Mouse (Mus musculus): ENCODE measurements at regions not wholly inside any gene's neighbourhood (a gene's known extent, or its start where the extent isn't known, plus 50 kb on each side); places are given as distances from the start of the nearest gene placed in this dataset.
"Not testable (repeated sequence)": the region's sequence is repeated elsewhere in the genome, so short reads cannot be mapped to it uniquely, and the experiment has no call there.

DNA sequence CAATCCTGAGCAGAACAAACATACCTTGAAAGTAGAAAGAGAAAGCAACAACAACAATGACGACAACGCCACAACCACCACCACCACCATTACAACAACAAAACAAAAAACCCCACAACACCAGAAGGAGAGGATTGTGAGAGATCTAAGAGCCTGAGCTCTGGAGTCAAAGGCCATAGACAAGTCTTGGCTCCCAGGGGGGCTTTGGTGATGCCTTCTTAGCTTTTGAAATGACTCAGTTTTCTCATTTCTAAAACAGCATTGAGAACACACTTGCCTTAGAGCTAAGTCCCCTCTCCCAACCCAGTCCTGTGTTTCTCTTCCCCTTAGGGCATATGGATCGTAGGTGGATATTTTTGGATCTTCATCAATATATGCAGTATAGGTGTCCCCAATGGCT is 112.2 kb downstream of the Kif20b start:
- DNase-seq (ENCODE audit: extremely low spot score) = no peak

DNA sequence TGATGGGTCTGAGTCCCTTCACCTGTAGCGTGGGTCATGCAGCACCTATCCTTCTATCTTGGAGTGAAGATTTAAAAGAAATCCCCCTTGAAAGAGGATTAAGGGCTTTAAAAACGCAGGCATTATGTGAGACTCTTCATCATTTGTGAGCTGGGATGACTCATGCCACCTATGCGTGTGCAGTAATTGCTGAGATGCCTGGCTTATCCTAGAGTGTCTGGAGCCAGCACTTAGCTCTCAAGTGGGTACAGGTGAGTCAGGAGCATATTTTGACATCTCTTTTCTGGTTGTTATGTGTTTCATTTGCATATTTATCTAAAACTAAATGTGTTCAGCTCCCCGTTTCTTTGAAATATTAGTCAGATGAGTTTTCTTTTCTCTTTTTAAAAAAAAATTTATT is 123.4 kb downstream of the Kif20b start:
- DNase-seq (ENCODE audit: extremely low spot score) = no peak

DNA sequence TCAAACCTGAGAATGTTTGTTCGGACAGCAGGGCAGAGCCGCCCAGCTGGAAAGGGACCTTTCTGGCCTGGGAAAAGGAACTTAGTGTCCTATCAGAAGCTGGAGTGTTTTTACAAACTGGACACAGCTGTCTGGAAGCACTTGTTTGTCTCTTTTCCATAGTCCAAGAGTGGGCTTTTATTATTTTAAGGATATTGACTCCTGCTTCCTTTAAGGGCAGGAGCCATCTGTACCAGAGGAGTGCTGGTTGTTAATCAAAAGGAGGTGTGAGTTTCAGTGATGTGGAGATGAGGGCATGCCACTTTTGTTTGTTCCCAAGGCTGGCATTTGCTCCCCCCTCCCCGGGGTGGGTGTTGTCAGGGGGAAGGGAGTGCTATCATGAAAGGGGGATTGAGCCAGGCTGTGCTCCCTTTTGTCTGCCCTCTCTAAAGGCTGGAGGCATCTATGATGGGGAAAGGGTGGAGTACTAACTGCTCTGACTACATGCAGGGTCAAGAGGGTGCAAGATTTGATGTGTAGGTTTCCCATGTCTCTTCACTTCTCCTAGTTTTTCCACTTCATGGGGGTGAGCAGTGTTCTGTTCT is 144.3 kb downstream of the Kif20b start:
- peak; percentile 15 for DNase-seq (ENCODE audit: extremely low spot score)

DNA sequence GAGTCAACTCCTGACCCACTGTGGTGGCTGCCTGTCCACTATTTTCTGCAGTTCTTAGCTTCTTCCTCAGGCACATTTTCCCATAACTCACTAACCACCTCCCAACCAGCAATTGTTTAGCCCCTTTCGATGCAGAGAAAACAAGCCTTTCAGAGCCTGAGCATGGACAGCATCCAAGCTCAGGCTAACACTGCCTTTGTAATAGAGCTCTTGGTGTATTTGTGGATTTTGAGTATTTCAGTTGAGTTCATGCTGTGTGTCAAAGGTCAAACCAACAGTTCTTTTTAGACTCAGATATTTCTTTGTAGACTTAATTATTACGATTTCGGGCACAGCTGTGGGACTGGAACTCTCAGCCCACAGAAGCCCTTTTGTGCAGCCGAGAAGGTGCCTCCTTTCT is 159.0 kb downstream of the Kif20b start:
- no peak for DNase-seq (ENCODE audit: extremely low spot score)

DNA sequence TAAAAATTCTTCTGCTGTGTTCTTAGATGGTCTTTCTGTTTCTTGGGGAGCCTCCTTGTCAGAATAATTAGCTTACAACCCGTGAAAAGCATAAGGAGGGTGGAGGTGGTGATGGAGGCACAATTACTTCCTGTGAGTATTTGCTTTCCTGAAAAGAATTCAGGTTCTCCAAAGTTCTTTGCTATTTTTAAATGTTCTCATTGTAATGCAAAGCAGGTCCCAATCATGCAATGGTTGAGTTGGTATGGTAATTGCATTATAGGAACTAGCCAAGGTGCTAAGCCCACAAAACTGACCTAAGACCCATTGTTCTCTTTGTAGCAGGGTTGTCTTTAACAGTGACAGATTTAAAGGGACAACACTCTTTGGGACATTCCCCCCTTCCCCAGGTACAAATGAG is 179.1 kb downstream of the Kif20b start:
- DNase-seq (ENCODE audit: extremely low spot score) = no peak

DNA sequence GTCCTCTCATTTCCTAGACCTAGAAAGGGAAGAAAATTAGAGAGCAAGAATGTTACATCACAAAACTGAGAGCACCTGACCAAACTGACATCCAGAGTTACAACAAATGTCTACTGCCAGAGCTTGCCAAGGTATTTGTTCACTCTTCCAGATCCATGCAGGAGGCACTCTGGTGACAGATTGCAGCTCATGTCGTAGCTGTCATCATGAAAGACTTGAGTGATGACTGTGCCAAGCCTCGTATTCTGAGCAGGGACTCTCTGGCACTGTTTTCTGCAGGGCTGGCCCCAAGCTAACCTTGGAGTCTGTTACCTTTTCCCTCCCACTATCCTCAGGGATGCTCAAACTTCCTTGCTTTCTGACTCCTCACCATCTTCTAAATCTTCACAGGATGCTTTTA is 192.2 kb downstream of the Kif20b start:
- no peak for DNase-seq (ENCODE audit: extremely low spot score)

DNA sequence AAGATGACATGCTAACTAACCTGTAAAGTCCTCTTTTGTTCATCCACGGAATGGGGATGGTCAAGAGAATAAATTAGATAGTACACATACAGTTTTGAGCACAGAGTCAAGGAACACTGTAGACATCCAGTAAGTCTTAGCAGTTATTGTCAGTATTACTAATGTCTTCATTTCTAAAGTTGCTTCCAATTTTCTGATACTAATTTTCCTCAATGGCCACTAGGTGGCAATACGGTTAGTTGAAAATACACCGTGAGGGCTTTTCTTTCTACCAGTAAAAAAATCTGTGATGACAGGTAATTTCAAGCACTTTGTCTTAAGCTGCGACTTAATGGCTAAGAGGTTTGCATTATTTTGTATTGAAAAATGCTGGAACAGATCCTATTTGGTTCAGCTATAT is 203.1 kb downstream of the Kif20b start:
- no peak for DNase-seq (ENCODE audit: extremely low spot score)

DNA sequence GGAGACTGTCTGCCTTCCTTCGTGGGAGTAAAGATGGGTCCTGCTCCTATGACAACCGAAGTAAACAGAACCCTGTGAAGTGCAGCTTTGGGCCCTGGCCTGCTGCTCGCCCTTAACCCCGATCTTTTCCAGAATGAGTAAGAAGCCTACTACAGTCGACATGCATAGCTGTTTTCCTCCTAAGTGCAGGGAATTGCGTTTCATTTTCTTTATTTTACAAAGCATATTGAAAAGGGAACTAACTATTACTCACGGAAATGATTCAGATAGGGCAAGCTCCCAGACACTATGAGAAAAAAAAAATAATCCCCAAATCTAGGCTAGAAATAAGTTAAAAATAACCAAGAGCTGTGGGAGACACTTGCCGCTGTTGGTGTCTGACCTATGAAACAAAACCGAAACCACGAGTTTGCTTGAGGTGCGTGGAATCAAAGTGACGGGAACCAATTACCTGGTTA is 204.5 kb downstream of the Kif20b start:
- no peak for DNase-seq (ENCODE audit: extremely low spot score)

DNA sequence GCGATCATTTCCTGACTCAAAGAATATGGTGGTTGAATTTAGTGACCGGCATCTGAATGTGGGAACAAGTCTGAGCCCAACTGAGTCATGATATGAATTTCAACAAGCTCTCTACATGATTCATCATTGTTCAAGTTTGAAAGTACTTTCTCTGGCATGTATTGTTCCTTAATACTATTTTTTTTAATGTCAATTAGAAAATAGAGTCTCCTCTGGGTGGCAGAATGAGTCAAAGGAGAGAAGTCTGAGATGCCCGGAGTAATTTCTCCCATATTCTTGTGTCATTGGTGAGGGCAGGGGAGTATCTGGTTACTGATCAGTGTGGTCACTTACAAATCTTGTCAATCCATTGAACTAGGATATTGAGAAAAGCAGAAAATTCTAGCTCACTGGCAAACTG is 205.9 kb downstream of the Kif20b start:
- no peak for DNase-seq (ENCODE audit: extremely low spot score)

DNA sequence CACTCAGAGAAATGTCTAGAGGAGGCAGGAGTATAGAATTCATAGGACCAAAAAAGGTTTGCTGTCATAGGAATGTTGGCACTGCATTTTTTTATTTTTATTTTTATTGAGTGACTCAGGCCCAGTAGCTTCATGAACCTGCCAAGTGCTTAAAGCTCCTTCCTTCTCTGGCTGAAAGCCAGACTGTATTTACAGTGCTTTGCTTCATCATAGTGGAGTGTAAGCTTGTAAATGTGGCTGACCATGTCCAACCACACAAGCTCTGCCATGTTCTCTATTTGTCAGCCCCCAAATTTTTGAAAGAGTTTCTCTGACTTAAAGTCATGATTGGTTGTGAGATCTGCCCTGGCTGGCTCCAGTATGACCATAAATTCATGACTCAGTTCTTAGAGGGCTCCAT is 221.0 kb downstream of the Kif20b start:
- no peak for DNase-seq (ENCODE audit: extremely low spot score)

DNA sequence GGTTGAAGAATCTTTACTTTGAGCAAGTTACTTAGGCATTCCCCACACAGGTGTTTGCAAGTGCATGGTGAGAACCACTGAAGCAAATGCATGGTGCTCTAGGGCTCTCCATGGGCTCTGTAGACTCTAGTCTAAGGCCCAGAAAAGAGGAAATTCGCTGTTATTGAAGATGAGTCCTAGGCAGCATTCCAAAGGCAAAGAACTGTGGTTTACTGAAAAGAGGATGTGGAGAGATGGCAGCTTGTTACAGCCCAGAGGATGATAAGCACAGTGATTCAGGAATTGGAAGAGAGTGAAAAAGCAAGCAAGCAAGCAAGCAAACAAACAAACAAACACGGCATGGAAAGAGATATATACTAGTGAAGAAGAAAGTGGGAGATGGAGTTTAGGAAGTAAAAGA is 221.6 kb downstream of the Kif20b start:
- no peak for DNase-seq (ENCODE audit: extremely low spot score)

DNA sequence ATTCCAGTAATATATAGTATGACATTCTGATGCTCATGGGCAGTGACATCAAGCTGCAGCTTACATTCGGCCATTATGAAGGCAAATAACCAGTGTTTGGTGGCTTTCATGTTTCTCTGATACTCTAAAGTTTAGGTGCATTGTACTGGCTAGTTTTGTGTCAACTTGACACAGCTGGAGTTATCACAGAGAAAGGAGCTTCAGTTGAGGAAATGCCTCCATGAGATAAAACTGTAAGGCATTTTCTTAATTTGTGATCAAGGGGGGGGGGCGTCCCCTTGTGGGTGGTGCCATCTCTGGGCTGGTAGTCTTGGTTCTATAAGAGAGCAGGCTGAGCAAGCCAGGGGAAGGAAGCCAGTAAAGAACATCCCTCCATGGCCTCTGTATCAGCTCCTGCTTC is 227.3 kb downstream of the Kif20b start:
- DNase-seq (ENCODE audit: extremely low spot score) = not testable (repeated sequence)

DNA sequence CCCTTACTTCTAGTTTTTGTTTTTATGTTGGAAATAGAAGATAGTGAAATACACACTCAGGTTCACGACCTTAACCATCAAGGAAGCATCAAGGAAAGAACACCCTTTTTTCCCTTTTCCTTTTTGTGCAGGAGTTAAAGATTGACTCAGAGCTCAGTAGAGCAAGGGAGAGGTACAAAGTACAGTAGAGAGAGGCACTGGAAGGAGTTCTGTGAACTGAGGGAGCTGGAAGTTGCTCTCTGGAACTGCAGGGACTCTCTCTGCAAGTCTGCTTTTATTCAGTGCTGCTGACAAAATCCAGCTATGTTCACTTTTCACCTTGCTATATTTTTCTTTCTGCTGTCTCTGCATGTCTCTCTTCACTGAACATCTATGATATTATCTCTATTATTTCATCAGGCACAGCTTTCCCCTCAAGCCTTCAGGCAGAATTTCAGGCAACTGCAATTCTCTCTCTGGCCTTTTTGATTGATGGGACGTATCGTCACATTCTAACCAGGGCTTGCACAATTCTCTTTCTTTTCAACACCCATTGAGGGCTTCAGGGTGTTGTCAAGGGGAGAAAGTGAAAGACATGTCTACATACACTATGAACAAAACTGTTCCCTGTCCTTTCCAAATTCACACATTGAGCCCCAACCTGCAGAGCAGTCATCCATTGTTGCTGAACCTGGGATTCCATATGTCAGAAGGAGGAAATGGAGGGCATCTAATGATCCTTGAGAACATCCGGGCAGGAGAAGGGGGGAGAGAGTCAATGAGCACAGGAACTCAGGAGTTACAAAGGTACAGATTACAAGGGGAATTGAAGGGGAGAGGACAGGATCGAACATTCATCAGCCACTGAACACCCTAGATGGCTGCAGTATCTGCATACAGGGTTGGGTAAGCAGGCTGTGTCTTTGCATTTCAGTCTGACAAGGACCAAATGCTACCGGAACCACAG is 228.9 kb downstream of the Kif20b start:
- DNase-seq (ENCODE audit: extremely low spot score) = no peak

DNA sequence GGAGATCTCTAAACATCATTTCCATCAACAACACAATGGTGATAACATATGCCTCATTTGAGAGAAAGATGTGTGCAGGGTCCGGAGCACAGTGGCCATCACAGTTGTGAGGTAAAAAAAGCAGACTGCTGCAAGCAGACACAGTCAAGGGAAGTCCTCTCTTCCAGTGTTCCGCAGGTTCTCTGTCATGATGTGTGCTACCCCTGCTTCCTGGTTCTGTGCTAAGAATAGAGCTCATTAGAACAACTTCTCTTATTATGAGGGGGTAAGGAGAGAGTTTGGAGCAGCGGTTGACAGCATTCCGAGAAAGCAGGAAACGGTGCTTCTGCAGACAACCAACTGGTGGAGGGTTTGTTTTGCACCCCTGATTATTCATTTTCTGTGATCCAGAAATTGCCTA is 229.7 kb downstream of the Kif20b start:
- no peak for DNase-seq (ENCODE audit: extremely low spot score)

DNA sequence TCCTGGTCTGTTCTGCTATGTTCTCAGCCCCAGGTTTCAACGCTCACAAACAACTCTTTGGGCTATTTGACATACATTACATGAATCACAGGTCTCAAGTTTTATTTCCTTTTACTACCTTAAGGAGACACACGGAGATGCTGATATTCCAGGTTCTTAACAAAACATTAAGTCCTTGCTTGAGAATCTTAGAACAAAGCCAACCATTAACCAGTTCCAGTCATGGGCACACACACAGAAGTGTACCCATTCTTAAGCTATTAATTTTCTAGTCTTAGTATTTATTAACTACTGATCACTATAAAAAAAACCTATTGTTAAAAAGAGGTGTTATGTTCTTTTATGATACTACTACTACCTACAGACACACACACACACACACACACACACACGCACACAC is 235.7 kb downstream of the Kif20b start:
- no peak for DNase-seq (ENCODE audit: extremely low spot score)

DNA sequence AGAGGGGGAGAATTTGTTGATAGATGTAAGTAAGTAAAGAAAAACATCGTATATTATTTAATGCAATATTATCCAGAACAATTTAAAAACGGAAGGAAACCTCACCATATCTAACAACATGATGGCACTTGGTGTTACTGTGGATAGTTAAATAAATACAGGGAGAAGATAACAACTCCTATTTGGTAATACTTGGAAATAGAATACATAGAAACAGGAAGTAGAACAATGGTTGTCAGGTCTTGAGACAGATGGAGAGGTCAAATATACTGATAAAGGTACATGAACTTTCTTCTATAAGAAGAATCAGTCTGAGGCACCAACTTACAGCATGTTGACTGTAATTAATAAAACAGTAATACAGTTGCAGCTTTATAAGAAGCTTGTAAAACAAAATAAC is 242.6 kb downstream of the Kif20b start:
- no peak for DNase-seq (ENCODE audit: extremely low spot score)

DNA sequence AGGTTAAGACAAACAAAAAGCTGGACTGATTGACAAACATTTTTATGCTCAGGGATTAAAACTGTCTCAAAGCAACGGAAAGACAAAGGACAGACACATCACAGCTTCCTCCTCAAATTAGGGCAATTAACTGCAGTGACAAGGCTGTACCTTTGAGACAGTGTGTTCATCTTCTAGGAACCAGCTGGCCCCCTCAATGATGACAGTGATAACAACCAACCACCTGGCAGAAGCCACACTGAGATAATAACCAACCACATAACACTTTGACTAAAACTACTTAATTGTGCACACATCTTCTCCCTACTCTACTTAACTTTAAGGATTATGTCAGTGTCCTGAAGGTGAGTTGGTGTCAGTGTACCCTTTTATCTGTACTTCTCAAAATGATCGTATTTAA is 248.4 kb downstream of the Kif20b start:
- no peak for DNase-seq (ENCODE audit: extremely low spot score)

DNA sequence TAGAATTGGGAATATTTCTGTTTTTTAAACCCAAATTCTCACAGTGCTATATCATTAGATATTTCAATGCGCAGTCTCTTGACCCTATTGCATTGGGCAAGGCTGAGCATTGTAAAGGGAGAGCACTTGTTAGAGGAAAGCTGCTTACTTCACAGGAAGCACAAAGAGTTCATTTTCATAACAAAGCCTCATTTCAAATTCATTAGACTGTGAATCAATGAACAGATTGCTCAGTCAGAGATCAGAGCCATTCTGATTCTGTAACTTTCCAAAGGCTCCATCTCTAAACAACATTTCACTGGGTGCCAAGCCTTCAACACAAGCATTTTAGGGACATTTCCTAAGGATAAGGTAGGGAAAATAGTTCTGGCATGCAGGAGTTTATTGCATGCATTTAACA is 257.9 kb downstream of the Kif20b start:
- DNase-seq (ENCODE audit: extremely low spot score) = no peak

DNA sequence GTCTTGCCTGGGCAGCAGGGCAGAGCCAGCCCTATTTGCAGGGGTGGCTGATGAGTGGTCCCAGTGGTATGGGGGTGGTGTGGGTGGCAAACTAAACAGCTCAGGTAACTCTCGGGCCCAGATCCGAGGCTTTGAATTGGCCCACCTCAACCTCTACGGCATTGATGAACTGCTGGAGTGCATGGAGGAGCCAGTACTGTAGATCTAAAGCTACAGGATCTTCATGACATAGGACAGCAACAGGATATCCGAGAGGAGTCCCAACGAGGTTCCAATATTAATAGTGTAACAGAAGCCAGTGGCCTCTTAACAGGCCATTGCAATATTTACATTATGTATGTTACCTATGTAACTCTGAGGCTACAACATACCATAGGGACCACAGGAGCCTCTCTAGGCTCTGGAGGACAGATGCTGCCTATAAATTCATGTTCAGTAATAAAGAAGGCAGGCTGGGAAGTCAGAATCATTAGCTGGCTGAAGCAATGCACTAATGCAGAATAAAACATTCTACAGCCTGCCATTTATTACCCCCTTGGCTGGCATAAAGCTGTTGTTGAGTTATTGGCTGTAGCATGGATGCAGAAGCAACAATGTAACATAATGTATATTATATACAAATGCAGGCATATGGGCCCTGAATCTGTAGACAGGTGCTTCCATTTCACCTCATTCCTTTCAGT is 283.5 kb downstream of the Kif20b start:
- DNase-seq (ENCODE audit: extremely low spot score) = no peak

DNA sequence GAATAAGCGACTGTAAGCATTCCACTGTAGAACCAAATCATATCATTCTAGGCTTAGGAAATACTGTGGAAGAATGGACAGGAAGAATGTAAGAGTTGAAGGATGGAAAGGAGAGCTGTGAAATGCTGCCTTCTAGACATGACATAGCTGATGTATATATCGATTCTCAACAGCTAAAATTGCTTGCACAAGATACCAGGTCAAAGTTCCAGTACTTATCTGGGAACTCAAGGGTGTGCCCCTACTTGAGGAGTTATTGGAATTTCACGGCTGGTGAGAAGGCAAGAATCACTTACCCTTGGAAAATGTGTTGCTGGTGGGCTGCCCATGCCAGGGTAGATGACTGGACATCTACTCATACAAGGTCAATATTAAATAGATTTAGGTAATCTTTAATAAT is 322.0 kb downstream of the Kif20b start:
- DNase-seq (ENCODE audit: extremely low spot score) = no peak

DNA sequence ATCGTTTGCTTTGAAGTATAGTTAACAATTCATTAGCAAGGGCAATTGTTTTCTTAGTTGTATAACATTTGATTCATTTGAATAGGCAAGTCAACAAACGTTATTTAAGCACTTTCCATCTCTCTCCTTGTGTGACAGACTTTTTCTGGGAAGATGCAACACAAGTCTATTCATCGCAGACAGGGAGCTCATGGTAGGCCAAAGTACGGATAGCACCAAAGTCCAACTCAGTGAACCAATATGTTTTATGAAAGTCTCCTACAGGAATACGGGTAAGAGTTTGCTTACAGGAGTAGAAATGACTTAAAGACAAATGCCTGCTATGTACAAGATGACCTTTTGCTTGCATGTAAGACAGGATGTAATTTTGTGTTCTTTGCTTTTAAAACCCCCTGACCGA is 325.4 kb downstream of the Kif20b start:
- no peak for DNase-seq (ENCODE audit: extremely low spot score)

DNA sequence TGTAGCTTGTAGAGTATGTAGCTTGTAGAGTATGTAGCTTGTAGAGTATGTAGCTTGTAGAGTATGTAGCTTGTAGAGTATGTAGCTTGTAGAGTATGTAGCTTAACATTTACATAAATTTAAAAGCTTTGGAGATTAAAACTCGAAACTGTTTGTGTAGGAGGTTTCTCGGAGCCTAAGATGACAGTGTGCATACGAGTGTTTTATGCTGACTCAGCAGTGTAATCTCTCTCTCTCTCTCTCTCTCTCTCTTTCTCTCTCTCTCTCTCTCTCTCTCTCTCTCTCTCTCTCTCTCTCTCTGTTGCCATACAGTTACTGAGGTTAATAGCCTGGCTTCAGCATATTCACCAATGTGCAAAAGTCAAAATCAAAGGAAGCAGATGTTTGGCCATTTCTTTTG is 336.5 kb downstream of the Kif20b start:
- not testable (repeated sequence) for DNase-seq (ENCODE audit: extremely low spot score)

DNA sequence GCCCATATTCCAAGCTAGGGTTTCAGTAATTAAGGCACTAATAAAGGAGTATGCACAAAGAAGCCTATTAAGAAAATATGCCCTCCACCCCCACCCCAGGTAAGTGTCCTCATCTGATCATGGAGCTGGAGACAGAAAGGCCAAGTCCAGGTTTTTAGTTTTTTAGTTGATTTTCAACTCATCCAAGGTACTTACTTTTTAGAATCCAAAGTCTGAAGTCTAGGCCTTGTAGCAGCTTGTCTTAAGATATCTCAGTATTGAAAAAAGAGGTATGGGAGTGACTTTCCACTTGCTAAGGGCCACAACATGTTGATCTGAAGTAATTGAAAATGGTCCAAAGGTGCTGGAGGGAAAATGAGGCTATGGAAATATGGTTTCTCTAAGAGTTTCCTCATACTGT is 340.9 kb downstream of the Kif20b start:
- no peak for DNase-seq (ENCODE audit: extremely low spot score)
